Mouse (Mus musculus) brain, embryonic 14.5 days (tissue): ENCODE measurements around the gene Fam19a4.
A peak's percentile ranks its signal among the peaks of the same experiment; 100 is the strongest.

Source experiments
- CTCF ChIP-seq: fragments of 200-500 bp; IDR thresholded peaks from 2 replicates; pipeline ENCODE4 v1.5.1; 2012; ENCODE audit warnings: inconsistent platforms, mild to moderate bottlenecking, moderate library complexity, borderline replicate concordance; ENCODE audit not compliant: insufficient read depth, insufficient read length; ENCODE audit errors: extremely low read depth
- POLR2A ChIP-seq: fragments of 200-500 bp; IDR thresholded peaks from 2 replicates; pipeline ENCODE4 v1.6.1; 2012; ENCODE audit warnings: mild to moderate bottlenecking, inconsistent platforms, borderline replicate concordance; ENCODE audit not compliant: poor library complexity, insufficient read depth, insufficient read length, severe bottlenecking; ENCODE audit errors: extremely low read depth

DNA sequence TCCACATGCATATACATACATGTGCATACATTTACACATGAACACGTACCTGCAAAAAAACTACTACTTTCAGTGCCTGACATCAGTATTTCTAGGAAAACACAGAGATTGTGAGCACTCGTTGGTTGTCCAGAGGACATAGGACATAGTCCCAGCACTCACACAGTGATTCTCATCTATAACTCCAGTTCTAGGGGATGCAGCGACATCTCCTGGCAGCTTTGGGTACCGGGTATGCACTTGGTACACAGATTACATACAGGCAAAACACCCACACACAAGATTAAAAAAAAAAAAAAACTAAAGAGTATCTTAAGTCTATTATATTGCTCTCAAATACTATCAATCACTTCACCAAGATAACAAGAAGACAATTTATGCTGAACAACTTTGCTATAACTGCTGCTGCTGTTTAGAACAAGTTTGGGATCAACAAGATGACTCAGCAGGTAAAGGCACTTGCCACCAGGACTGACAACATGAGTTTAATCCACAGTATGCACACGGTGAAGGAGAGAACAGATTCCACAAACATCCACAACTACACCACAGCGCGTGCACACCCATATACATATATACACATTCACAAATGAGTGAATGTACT, 64.6 kb downstream of the Fam19a4 start:
- TF ChIP-seq CTCF (peak; percentile 11; the same call in 1 of the 2 replicates), POLR2A (no peak)
